In the genomic region with DNA sequence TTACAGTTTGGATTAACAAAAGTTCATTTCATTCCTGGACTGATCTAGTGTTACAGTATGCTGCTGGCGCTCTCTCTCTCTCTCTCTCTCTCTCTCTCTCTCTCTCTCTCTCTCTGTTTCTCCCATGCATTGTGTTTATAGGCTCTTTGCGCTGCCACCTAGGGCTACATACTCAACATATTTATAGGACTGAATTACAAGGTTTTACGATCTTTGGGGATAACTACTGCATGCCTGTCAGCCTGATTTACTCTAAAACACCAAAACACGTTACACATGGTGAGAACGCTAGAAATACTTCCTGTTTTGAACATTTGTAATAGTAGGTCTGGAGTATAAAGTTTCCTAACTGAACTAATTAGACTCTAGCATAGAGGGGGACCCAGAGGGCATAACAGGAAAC, we compare ENCODE assay signal across 19 mouse cellular contexts. TPM values are rescaled to one million over a fixed set of nuclear protein-coding genes. Genes with fewer than 3 reads are reported as not detected.
A peak's percentile ranks its signal among the peaks of the same experiment; 100 is the strongest.
DNase-seq lines count a peak whose midpoint lies in the region; ATAC-seq lines count a peak whose summit lies in the region.
"Had no signal": no experiment of that assay in that cellular context is flagged by ENCODE, and none has a peak within 500 bp of the region (broad histone marks: within the 10 kb centered on the region; RNA-seq: fewer than 3 reads in every experiment).

No protein-coding gene starts in this region.

- H3K36me3 ChIP-seq in limb, embryonic 11.5 days (ENCODE audit: control insufficient read depth, insufficient read depth, low read length) = no peaks in the 10 kb centered on the region
- H3K36me3 ChIP-seq in limb, embryonic 10.5 days = no peaks in the 10 kb centered on the region
- no peaks in the 10 kb centered on the region for H3K36me3 ChIP-seq in embryonic facial prominence, embryonic 14.5 days (ENCODE audit: control insufficient read depth, insufficient read depth, low read length)
- H3K36me3 ChIP-seq in liver, embryonic 12.5 days = no peaks in the 10 kb centered on the region
- H3K36me3 ChIP-seq: heart, embryonic 12.5 days; midbrain, embryonic 12.5 days; stomach, embryonic 15.5 days had no signal

- H3K4me3 ChIP-seq in limb, embryonic 11.5 days (ENCODE audit: low read depth, low read length) = no peak overlapping the region
- H3K4me3 ChIP-seq in limb, embryonic 10.5 days = no peak overlapping the region
- H3K4me3 ChIP-seq in embryonic facial prominence, embryonic 14.5 days (ENCODE audit: low read depth, low read length) = no peak overlapping the region
- H3K4me3 ChIP-seq in liver, embryonic 12.5 days = no peak overlapping the region
- H3K4me3 ChIP-seq: heart, embryonic 12.5 days; midbrain, embryonic 12.5 days; myocyte; stomach, embryonic 15.5 days had no signal

- H3K4me2 ChIP-seq in limb, embryonic 11.5 days (ENCODE audit: low read depth, severe bottlenecking) = no peak overlapping the region
- H3K4me2 ChIP-seq in embryonic facial prominence, embryonic 14.5 days (ENCODE audit: low read depth, low read length) = no peak overlapping the region
- no peak overlapping the region for H3K4me2 ChIP-seq in liver, embryonic 12.5 days
- H3K4me2 ChIP-seq: heart, embryonic 12.5 days; lung, embryonic 14.5 days; midbrain, embryonic 12.5 days; stomach, embryonic 15.5 days had no signal

- 21% methylated on average over 5 of the region's 5 CpGs for WGBS in limb, embryonic 11.5 days
- WGBS in limb, embryonic 10.5 days = 53% methylated on average over 5 of the region's 5 CpGs
- 31% methylated on average over 5 of the region's 5 CpGs for WGBS in embryonic facial prominence, embryonic 14.5 days
- 63% methylated on average over 5 of the region's 5 CpGs for WGBS in liver, embryonic 12.5 days (ENCODE audit: insufficient replicate concordance)

- DNase-seq in limb, embryonic 11.5 days (ENCODE audit: low spot score) = no peak
- DNase-seq in limb, embryonic 10.5 days (ENCODE audit: low spot score) = no peak
- peak; percentile 74 for DNase-seq in embryonic facial prominence, embryonic 14.5 days (ENCODE audit: low spot score)
- no peak for DNase-seq in adrenal gland, postnatal 25 days
- DNase-seq in urinary bladder, postnatal 36 days (ENCODE audit: low spot score in 2 of 2) = no peak
- DNase-seq: adrenal gland, adult 2 months; cerebellum, postnatal 10 days; kidney, postnatal 25 days; layer of hippocampus, adult 9-11 months; lung, embryonic 14.5 days; thymus, adult 2 months had no signal

- no peak overlapping the region for H3K9ac ChIP-seq in limb, embryonic 11.5 days (ENCODE audit: low read length)
- no peak overlapping the region for H3K9ac ChIP-seq in embryonic facial prominence, embryonic 14.5 days (ENCODE audit: low read depth, low read length)
- H3K9ac ChIP-seq in liver, embryonic 12.5 days = no peak overlapping the region
- H3K9ac ChIP-seq: heart, embryonic 12.5 days; lung, embryonic 14.5 days; midbrain, embryonic 12.5 days; stomach, embryonic 15.5 days had no signal

- H3K4me1 ChIP-seq in limb, embryonic 11.5 days (ENCODE audit: control insufficient read depth, insufficient read depth, low read length) = 0 out of 2 replicates have a peak, but pooled peaks cover 3% of the 10 kb centered on the region
- peaks cover 9% of the 10 kb centered on the region for H3K4me1 ChIP-seq in limb, embryonic 10.5 days
- no peaks in the 10 kb centered on the region for H3K4me1 ChIP-seq in embryonic facial prominence, embryonic 14.5 days (ENCODE audit: control insufficient read depth, insufficient read depth, low read length)
- no peaks in the 10 kb centered on the region for H3K4me1 ChIP-seq in liver, embryonic 12.5 days
- H3K4me1 ChIP-seq: heart, embryonic 12.5 days; midbrain, embryonic 12.5 days; stomach, embryonic 15.5 days had no signal

- H3K27ac ChIP-seq in limb, embryonic 11.5 days (replicated peaks; ENCODE audit: low read depth, low read length) = no peak overlapping the region
- no peak overlapping the region for H3K27ac ChIP-seq in limb, embryonic 10.5 days
- no peak overlapping the region for H3K27ac ChIP-seq in embryonic facial prominence, embryonic 14.5 days (replicated peaks; ENCODE audit: low read depth, low read length)
- H3K27ac ChIP-seq in liver, embryonic 12.5 days = no peak overlapping the region
- H3K27ac ChIP-seq: macrophage; midbrain, embryonic 12.5 days; stomach, embryonic 15.5 days had no signal

- H3K27me3 ChIP-seq in limb, embryonic 11.5 days (ENCODE audit: control insufficient read depth, insufficient read depth, low read length) = no peaks in the 10 kb centered on the region
- no peaks in the 10 kb centered on the region for H3K27me3 ChIP-seq in limb, embryonic 10.5 days (ENCODE audit: low read depth, poor library complexity, severe bottlenecking)
- no peaks in the 10 kb centered on the region for H3K27me3 ChIP-seq in embryonic facial prominence, embryonic 14.5 days (replicated peaks; ENCODE audit: control insufficient read depth, insufficient read depth, low read length)
- no peaks in the 10 kb centered on the region for H3K27me3 ChIP-seq in liver, embryonic 12.5 days (replicated peaks)
- H3K27me3 ChIP-seq: CH12.LX; heart, embryonic 12.5 days; midbrain, embryonic 12.5 days; stomach, embryonic 15.5 days had no signal

- H3K9me3 ChIP-seq in limb, embryonic 11.5 days (ENCODE audit: control insufficient read depth, low read length) = no peaks in the 10 kb centered on the region
- no peaks in the 10 kb centered on the region for H3K9me3 ChIP-seq in limb, embryonic 10.5 days (replicated peaks)
- no peaks in the 10 kb centered on the region for H3K9me3 ChIP-seq in embryonic facial prominence, embryonic 14.5 days (ENCODE audit: control insufficient read depth, low read length)
- no peaks in the 10 kb centered on the region for H3K9me3 ChIP-seq in liver, embryonic 12.5 days (replicated peaks)
- H3K9me3 ChIP-seq: heart, embryonic 12.5 days; midbrain, embryonic 12.5 days; stomach, embryonic 15.5 days had no signal

- peak; percentile 84; the same call in 1 of the 2 replicates for ATAC-seq in limb, embryonic 11.5 days (ENCODE audit: insufficient number of reproducible peaks, low FRiP score, low TSS enrichment, low read depth)
- peak; percentile 86 for ATAC-seq in embryonic facial prominence, embryonic 14.5 days (ENCODE audit: low read depth)
- ATAC-seq in inflammation-experienced regulatory T-cells, adult 6 months = peak; percentile 46
- ATAC-seq in liver, embryonic 12.5 days = no peak

RNA-seq across cellular contexts. Expression of gene Xdh, which starts 47.8 kb away (rescaled TPM):
- 0.19 and 0.45 TPM in 2 replicates for polyA plus RNA-seq in limb, embryonic 11.5 days (2014; fragmentation: Nextera tagmentation; extraction: Ambion mirVana)
- polyA plus RNA-seq in limb, embryonic 10.5 days (2016; fragmentation: Nextera tagmentation; extraction: Ambion mirVana) = 0.21 and 0.36 TPM in 2 replicates
- 2.5 TPM in 2 replicates for polyA plus RNA-seq in embryonic facial prominence, embryonic 14.5 days (2014; fragmentation: Nextera tagmentation; extraction: Ambion mirVana)
- polyA plus RNA-seq in inflammation-experienced regulatory T-cells, adult 6 months (2017; shearing (Covaris generic)) = 10 to 100 TPM; 15.8 to 38.5 (median 37.1) TPM
- 446 and 487 TPM in 2 replicates for total RNA-seq in adrenal gland, postnatal 25 days (2021)
- polyA plus RNA-seq in liver, embryonic 12.5 days (2016; fragmentation: Nextera tagmentation; extraction: Ambion mirVana) = 0.35 and 0.56 TPM in 2 replicates
